Mouse (Mus musculus) cerebellum, adult 8-10 months (tissue): ENCODE data around the gene Pde10a.
A peak's percentile ranks its signal among the peaks of the same experiment; 100 is the strongest.

ENCODE experiments used
- DNase-seq: peaks from one replicate; pipeline ENCODE4 v3.0.0; 2022

Pde10a gene

DNA sequence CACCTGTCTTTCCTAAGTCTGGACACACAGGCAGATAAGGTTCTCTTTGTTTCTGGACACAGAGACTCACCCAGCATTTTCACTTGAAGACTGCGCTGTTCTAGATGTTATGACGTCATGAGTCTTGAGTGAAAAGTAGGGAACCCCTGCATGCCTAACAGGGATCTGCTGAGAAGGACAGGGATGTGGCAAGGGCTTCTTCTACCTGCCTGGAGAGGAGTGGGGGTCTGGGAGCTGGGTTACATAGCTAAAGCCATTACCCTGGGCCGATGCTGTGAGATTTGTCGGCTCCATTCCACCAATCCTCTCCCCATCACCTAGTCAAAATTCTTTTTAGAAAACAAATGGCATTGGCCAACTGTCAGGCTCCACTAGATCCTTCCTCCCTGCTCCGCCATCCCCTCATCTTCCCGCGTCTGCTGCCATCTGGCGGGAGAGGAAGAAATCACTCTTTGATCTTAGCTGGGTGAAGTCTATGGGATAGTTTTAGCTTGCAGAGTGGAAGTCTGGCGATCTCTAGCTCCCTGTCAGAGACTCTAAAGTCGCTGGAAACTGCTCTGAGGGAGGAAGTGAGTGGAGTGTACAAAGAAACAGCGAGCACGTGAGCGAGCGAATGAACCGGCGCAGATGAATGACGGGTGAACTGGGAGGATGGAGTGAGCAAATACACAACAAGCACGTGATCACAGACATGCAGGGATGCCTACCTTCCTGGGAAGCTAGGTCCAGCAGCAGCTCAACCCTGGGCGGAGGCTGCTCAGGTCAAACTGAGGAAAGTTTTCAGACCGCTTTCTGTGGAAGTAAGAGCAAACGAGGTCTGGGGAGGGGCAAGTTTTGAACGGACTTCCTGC lies 67.5 kb downstream of the Pde10a start:
- peak; percentile 89 for DNase-seq

DNA sequence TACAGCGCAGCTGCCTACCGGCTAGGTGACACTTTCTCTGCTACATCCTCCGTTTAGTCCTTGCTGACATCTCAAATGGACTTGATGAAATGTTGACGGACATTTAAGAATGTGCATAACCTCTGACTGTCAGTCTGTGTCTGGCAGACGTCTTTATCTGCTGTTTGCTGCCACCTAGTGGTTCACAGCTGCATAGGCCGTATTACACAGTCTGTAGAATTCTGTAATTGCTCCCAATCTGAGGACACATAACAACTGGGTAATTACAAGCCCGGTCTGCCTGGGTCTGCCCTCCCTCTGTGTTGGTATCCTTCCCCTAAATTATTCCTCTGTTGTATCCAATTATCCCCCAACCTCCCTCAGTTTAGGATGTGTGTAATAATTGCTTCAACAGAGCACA lies 72.6 kb downstream of the Pde10a start:
- DNase-seq, result peak; percentile 78

DNA sequence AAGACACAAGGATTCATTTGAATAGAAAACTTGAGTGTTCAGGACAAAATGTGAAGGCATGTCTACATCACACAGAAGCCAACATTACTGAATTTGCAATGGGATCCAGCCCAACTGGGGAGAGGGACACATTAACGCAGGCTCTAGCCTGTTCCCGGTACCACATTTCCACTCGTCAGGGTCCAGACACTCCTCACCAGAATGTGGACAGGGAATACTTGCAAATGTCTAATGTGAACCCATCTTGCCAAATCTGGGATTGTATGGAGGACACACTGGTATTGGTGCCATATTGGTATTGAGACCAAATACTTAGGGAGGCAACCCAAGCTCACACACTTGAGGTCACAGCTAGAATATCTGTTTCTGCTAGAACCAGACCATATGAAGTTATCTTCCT lies 77.8 kb downstream of the Pde10a start:
- DNase-seq, result no peak

DNA sequence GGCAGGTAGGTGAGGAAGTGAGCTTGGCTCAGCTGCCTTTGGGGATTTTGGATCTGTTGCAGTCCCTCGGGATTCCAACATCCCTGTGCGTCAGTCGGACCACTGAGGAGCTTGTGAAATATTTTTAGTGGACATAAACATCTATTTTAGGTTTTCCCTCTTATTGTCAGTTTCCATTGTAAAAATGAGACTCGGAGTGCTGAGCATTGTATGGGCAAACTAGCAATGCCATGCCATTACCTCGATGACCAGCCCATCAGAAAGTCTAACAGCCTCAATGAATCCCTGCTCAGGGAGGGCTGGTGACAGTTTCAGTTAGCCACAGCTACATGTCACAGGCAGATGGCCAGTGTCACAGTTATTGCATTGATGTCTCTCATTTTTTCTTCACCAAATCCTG lies 80.7 kb downstream of the Pde10a start:
- no peak for DNase-seq

DNA sequence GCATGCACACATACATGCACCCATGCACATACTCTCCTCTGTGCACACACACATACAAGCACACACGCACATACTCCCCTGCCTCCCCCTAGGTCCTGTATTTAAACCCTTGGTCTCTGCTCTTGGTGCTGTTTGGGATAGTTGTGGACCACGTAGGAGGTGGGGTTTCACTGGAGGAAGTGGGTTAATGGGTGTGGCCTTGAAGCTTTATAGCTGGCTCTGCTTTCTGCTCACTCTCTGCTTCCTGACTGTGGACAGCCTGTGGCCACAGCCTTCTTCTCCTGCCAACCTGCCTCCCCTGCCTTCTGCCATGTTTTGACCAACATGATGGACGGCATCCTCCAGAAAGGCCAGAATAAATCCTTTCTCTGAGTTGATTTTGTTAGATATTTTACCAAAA lies 81.5 kb downstream of the Pde10a start:
- no peak for DNase-seq

DNA sequence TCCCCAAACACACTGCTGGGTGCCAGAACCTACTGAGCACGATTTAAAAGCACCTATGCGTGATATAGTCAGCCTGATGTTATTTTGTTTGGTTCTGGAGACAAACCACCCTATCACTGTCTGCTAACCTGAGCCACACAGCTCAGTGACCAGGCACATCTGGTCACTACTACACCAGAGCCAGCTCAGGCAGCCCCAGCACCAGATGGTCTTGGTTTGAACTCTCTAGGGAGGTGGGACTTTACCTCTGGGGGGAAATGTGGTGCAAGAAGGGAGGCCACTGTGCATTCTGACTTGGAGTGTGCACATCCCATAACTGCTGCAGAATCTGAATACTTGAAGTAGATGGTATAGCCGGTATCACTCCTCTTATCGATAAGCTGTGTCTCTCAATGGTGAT lies 86.7 kb downstream of the Pde10a start:
- no peak for DNase-seq

DNA sequence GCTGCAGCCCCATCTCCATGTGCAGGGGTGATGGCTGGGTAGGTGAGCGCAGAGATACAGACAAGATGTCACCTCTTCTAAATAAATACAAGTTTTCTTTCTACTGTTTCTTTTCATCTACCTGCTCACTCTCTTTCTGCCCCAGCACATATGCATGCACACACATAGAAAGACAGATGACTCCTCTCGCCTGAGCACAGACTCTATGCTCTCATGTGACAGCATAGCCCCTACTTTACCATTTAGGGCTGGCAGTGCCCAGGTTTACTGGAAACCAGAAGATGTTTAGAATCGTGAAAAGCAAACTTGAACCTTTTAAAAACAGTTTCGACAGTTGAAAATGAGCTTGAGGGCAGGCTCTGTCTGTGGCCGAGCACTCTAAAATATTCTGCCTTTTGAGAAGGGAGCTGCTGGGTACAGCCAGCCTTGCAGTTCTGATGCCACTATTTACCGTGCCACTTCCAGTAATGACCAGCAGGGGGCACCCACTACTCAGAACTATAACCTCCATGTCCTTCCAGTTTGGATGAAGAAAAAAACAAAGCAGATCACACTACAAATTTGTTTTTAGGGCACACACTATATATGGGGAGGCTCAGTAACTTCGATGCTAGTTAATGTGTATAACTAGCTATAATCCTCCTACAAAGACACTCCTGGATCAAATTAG lies 88.8 kb downstream of the Pde10a start:
- peak; percentile 90 for DNase-seq

DNA sequence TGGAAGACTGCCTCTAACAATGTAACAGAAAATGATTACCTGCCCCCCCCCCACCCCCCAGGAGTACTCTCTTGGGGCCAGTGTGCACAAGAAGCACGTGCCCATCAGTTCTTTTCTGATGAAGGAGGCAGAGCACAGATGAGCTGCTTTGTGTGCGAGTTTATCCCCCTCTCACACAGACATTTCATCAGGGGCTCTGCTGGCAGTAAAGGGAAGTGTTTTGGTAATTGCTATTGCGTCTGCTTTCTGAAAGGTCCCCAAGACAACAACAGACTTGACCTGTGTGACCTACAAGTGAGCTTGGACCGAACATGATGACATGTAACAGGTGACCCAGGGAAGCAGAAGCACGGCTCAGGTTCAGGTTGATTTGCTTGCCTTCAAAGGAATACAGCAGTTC lies 95.2 kb downstream of the Pde10a start:
- DNase-seq, result no peak

DNA sequence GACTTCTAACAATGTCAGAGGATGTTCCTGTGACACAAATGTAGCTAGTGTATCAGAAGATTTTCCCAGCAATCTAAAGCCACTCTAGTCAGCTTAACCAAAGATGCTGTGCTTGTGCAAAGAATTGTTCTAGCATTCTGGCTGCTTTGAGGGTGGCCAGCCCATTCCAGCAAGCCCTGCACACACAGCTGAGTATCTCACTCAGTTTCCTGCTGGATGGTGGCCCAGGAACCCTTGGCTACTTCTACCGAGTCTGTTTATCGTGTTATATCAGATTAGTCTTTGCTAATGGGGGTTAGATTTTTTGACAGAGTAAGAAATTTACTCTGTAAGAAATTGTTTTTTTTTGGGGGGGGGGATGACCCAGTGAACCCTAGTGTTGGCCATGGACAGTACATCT lies 95.9 kb downstream of the Pde10a start:
- no peak for DNase-seq

DNA sequence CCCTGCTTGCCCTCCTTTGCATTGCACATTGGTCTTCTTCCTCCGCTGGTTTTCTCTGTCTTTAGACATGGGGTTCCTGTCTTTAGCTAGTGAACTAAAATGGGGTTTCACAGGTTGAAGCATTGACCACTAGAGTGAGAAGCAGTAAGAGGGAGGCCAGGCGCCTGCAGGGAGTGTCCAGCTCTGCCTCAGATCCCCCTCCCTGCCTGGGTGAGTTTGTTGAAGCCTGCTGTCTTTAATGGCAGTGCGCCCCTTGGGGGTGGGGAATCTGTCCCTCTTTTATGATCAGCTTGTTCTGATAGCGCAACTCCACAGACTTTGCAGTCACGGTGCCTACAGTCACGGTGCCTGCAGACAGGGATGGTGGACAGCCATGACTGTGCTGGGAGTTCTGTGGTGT lies 96.7 kb downstream of the Pde10a start:
- DNase-seq, result no peak

DNA sequence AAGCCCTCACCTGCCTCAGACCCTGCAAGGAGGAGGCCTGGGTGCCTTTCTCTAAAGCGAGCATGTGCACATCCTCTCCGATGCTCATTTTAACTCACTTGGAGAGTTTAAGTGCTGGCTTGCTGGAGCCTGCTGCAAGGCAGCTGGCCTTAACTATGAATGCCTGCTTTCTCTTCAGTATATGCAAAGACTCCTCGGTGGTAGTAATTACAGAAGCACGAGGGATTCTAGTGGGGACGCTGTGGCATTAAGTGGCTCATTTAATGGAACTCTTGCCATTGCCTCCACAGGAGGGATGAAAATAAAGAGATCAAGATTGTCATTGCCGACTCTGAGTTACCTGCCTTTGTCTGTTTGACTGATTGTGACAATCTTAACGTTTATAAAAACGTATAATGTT lies 101.2 kb downstream of the Pde10a start:
- DNase-seq, result no peak

DNA sequence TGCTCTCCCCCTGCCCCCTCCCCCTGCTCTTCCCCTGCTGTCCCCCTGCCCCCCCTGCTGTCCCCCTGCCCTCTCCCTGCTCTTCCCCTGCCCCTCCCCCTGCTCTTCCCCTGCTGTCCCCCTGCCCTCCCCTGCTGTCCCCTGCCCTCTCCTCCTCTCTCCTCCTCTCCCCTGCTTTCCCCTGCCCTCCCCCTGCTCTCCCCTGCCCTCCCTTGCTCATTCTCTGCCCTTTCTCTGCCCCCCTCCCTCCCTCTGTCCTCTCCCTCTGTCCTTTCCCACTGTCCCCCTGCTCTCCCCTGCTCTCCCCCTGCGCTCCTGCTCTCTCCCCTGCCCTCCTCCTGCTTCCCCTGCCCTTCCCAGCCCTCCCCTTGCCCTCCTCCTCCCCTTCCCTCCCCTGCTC lies 106.5 kb downstream of the Pde10a start:
- DNase-seq, result no peak

DNA sequence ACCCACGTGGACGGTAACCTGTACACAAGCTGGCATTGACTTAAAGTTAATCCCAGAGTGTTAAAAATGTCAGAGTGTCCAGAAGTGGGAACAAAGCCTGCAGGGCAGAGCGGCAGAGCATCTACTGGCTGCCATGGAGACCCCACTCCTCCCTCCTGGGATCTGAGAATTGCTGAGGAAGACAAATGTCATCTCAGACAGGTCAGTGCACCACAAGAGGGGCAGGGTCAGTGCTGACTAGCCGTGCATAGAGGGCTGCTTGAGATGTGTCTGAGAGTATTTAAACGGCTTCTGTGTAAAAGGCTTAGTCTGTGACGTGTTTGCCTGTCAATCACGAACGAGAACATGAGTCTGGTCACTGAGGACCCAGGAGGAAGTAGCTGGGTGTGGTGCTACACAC lies 108.4 kb downstream of the Pde10a start:
- no peak for DNase-seq

DNA sequence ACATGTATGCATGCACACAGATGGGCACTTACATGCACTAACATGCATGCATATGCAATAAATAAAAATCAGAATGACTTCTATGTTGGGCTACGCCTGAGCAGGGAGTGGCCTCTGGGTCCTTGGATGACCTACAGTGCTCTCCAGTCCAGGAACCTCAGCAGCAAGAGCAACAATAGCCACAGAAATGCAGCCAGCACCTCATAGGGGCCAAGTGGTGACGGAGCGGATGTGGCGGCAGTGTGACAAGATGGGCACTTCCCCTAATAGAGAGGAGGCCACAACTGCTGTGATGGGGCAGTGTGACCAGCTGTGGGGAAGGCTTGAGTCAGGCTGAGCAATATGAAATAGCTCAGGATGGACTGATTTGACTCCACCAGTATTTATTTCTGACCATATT lies 109.3 kb downstream of the Pde10a start:
- no peak for DNase-seq

DNA sequence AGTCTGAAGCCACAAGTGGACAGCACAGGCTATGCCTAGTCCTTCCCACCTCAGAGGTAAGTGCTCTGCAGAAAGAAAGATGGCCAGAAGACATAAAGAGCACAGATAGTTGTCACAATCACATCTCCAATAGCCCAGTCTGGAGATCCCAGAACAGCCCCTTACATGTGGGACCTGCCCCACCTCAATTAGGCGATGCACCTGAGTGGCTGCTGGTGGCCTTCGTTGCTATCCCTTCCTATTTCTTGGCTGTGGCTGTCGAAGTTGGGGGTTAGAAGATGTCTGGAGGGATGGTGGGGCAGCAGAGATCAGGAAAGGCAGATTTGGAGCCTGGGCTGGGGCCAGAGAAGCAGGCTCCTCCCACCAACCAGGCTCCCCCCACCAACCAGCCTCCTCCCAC lies 111.1 kb downstream of the Pde10a start:
- no peak for DNase-seq

DNA sequence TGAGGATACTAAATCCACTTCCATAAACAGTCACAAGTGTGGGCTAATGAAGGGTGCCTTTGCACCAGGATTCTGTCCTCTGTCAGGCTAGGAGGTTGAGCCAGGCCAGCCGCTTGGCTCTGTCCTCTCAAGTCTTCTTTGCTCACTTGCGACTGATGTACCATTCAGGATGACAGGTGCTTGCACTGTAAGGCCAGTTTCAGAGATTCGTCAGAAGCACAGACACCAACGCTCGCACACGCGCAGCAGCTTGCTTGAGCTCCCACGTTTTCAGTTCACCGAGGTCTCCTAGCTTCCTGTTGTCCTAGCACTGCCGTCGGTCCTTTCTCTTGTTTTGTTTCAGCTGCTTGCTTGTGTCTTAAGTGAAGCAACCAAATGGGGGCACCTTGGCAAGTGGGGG lies 111.5 kb downstream of the Pde10a start:
- DNase-seq, result no peak

DNA sequence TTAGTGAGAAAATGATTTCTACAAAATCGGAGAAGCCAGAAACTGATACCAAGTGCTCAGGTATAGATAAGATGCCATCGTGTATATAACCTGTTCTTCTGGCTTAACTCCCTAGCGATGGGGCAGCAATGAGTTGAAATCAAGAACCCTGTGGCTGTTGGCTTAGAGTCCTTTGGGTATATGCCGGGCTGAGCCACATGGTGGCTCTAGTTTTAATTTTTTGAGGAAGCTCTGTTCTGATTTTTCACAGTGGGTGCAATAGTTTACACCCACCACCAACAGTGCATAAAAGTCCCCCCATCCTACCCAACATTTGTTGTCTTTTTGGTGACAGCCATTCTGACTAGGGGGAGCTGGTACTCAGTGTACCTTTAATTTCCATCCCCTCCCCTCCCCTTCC lies 112.0 kb downstream of the Pde10a start:
- no peak for DNase-seq

DNA sequence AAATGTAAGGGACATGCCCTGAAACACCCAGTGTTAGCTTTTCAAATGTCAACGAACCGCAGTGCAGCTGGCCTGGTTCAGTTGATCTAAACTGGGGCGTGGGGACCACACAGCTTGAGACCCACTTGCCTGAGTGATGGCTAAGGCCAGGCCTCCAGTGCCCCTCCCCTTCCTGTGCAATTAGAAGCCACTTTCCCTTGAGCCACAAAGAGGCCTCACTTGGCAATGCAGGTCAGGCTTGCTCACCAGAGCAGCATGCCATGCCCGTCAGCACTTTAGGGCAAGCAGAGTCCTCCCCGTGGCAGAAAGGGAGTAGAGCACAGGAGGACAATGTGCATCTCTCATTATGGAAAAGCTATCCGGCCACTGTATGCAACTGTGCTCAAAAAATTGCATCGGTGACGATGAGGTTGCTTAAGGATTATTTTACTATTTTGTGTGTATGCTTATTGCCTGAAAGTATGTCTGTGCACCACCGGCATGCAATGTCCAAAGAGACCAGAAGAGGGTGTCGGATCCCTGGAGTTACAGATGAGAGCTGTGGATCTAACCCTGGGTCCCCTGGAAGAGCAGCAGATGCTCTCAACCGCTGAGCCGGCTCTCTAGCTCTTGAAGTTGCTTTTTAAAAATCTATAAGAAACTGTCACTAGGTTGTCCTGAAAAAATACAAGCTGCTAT lies 114.7 kb downstream of the Pde10a start:
- DNase-seq, result no peak

DNA sequence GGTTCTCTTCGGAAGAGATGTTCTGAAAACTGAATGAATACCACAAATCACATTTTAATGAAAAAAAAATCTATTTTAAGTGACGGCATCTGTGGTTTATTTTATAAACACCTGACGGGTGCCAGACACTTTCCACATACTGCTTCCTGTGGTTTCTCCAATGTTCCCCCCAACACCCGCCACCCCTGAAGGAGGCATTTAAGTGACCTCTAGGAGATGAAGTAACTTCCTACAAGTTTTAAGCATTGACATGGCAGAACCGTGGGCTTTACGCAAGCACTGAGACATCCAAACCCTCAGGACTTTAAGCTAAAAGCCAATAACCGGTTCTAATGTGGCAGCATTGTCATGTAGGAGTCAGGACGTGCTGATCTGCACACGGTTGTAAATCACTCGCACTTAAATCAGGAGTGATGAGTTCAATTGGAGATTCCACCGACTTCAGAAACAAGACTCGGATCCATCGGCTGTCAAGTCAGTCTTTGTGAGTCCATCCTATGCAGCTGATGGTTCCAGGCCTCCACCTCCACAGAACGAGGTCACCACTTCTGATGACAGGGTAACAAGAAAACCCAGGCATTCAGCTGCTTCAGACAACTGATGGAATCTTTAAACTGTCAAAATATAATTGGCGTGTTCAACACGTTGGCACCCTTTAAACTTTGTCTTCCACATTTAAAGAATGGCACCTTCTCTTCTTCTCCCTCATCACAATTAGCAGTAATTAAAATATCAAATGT lies 115.7 kb downstream of the Pde10a start:
- DNase-seq, result no peak

DNA sequence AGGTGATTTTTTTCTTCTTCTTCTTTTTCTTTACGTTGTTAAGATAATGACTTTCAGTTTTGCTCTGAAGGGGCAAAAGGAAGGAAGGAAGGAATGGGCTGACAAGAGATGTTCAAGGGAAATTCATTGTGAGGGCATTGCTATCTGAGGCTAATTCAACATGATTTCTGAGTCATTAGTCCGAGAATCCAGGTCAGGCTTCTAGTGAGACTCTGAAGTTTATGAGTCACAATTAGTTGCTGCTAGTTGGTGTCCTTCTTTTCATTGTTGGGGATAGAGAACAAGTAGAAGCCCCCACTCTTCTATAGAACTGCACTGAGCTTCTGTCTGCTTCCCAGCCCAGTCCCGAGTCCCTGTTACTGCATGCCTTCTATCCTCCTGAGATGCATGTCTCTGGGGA lies 116.3 kb downstream of the Pde10a start:
- DNase-seq, result no peak

DNA sequence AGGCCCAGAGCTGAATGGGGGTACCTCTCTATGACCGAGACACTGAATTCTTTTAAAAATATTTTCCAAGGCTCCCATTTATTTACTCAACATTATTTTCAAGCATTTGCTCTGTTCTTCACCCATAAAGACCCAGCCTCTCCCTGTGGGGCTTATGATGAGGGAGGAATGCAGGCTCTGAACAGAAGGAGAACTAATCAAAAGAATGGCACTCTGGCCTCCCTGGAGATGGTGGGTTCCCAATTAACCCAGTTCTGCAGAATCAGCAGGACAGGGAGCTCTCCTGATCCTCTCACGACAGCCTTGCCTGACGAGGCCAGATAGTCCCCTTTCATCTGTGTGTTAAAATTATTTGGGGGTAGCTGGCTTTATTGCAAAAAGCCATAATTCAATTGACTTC lies 117.2 kb downstream of the Pde10a start:
- no peak for DNase-seq

DNA sequence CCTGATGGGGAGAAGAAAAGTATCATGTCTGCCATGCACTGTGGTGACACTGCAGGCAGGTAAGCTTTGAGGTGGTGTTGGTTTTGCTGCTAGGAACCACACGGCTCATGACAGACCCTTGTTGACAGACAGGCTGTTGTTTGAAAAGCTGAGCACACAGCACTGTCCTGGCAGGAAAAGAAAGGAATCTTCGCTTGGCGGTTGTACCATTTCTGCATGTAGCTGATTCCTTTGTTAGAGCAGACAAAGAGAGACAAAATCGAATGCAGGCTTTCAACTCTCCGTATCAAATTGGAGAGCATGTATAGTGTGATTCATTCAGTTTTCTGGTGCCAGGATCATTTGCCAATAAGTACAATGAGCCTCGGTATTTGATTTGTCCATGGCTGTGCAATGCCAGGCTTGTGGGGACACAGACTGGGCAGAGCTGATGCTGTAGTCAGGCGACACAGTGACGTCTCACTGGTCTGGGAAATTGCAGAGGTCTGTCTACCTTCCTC lies 122.2 kb downstream of the Pde10a start:
- DNase-seq, result no peak

DNA sequence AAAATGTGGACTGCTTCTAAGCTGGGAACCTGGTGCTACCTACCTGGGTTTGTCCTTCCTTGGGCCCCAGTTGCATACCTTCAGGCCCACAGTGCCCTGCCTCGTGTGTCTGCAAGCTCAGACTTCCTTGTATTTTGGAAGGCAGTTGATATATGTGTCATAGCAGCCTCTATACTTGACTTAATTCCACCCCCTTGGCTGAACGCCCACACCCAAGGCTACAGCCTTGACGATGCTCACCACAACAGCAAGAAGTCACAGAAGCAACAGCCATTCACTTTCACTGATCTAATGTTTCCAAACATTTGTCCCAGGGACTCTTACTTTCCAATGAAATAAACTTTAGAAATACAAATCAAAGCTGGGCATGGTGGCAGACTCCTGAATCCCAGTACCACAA lies 123.1 kb downstream of the Pde10a start:
- DNase-seq, result no peak
